In genomic region chr13:15130249-15130648, GRCm38 (mm10) we compare ENCODE assay signal across 16 mouse cellular contexts.
A peak's percentile ranks its signal among the peaks of the same experiment; 100 is the strongest.
DNase-seq lines count a peak whose midpoint lies in the region; ATAC-seq and TF ChIP-seq lines count a peak whose summit lies in the region.
"Had no signal": no experiment of that assay in that cellular context is flagged by ENCODE, and none has a peak within 500 bp of the region (broad histone marks: within the 10 kb centered on the region; RNA-seq: fewer than 3 reads in every experiment).

No protein-coding gene starts in this region.

- no peak for ATAC-seq in hindbrain, postnatal 0 days
- no peak for ATAC-seq in hindbrain, embryonic 14.5 days (ENCODE audit: low FRiP score)
- ATAC-seq in liver, embryonic 12.5 days = no peak
- ATAC-seq: activated CD4-positive, CD25-positive, alpha-beta regulatory T cell, adult 4 months; CD4-positive, CD25-positive, alpha-beta regulatory T cell, adult 4 months had no signal

- no peak overlapping the region for H3K9ac ChIP-seq in hindbrain, postnatal 0 days (replicated peaks; ENCODE audit: low read length)
- no peak overlapping the region for H3K9ac ChIP-seq in hindbrain, embryonic 14.5 days
- no peak overlapping the region for H3K9ac ChIP-seq in liver, embryonic 12.5 days
- H3K9ac ChIP-seq: heart, embryonic 15.5 days; hindbrain, embryonic 15.5 days; liver, embryonic 13.5 days had no signal

- no peak overlapping the region for H3K4me3 ChIP-seq in hindbrain, postnatal 0 days (ENCODE audit: low read length)
- no peak overlapping the region for H3K4me3 ChIP-seq in hindbrain, embryonic 14.5 days (replicated peaks; ENCODE audit: low read length)
- H3K4me3 ChIP-seq in left cerebral cortex, adult 2 months = no peak overlapping the region
- H3K4me3 ChIP-seq in liver, embryonic 12.5 days = no peak overlapping the region
- H3K4me3 ChIP-seq: heart, embryonic 15.5 days; hindbrain, embryonic 15.5 days; liver, embryonic 13.5 days had no signal

- no peak for TF ChIP-seq CTCF in hindbrain, postnatal 0 days (IDR thresholded peaks at IDR 0.05; ENCODE audit: low read depth)
- no peak for TF ChIP-seq CTCF in left cerebral cortex, adult 2 months (IDR thresholded peaks at IDR 0.05)

- no peaks in the 10 kb centered on the region for H3K27me3 ChIP-seq in hindbrain, postnatal 0 days (ENCODE audit: insufficient read depth, low read length)
- no peaks in the 10 kb centered on the region for H3K27me3 ChIP-seq in hindbrain, embryonic 14.5 days (ENCODE audit: control insufficient read depth, insufficient read depth, low read length)
- H3K27me3 ChIP-seq in liver, embryonic 12.5 days (replicated peaks) = no peaks in the 10 kb centered on the region
- H3K27me3 ChIP-seq: heart, embryonic 15.5 days; hindbrain, embryonic 15.5 days; liver, embryonic 13.5 days had no signal

- H3K36me3 ChIP-seq in hindbrain, postnatal 0 days (ENCODE audit: insufficient read depth, low read length) = no peaks in the 10 kb centered on the region
- no peaks in the 10 kb centered on the region for H3K36me3 ChIP-seq in hindbrain, embryonic 14.5 days (replicated peaks; ENCODE audit: control insufficient read depth, insufficient read depth)
- H3K36me3 ChIP-seq in liver, embryonic 12.5 days = no peaks in the 10 kb centered on the region
- H3K36me3 ChIP-seq: heart, embryonic 15.5 days; hindbrain, embryonic 15.5 days; liver, embryonic 13.5 days had no signal

- WGBS in hindbrain, postnatal 0 days = 76% methylated on average over 2 of the region's 2 CpGs
- 83% methylated on average over 2 of the region's 2 CpGs for WGBS in hindbrain, embryonic 14.5 days
- WGBS in liver, embryonic 12.5 days (ENCODE audit: insufficient replicate concordance) = 45% methylated on average over 2 of the region's 2 CpGs

- no peaks in the 10 kb centered on the region for H3K4me1 ChIP-seq in hindbrain, postnatal 0 days (ENCODE audit: insufficient read depth, low read length)
- H3K4me1 ChIP-seq in hindbrain, embryonic 14.5 days (replicated peaks; ENCODE audit: control insufficient read depth, insufficient read depth, low read length) = no peaks in the 10 kb centered on the region
- H3K4me1 ChIP-seq in liver, embryonic 12.5 days = no peaks in the 10 kb centered on the region
- H3K4me1 ChIP-seq: heart, embryonic 15.5 days; hindbrain, embryonic 15.5 days; liver, embryonic 13.5 days had no signal

- intact Hi-C loops in left cerebral cortex, adult 2 months (cut with DNase I) = no loop called here

- DNase-seq in hindbrain, postnatal 0 days (ENCODE audit: low spot score) = peak; percentile 18
- DNase-seq in hindbrain, embryonic 14.5 days (ENCODE audit: low spot score) = no peak
- peak; percentile 2 to 38 for DNase-seq in left cerebral cortex, adult 9 months (ENCODE audit: low spot score in 2 of 2)
- no peak for DNase-seq in left cerebral cortex, adult 2 months (ENCODE audit: extremely low spot score in 1 of 2, low spot score in 2 of 2)
- peak; percentile 29 to 42 for DNase-seq in right cerebral cortex, postnatal 10 days (ENCODE audit: low spot score in 2 of 2)
- no peak for DNase-seq in right cerebral cortex, postnatal 14 days
- DNase-seq in cerebellum, adult 18-20 months = no peak
- DNase-seq: cerebellum, adult 9-10 months; embryo, embryonic 11 days; liver, embryonic 13.5 days; thymus, adult 18-20 months had no signal

- no peaks in the 10 kb centered on the region for H3K9me3 ChIP-seq in hindbrain, postnatal 0 days (ENCODE audit: low read length)
- no peaks in the 10 kb centered on the region for H3K9me3 ChIP-seq in hindbrain, embryonic 14.5 days (ENCODE audit: control insufficient read depth, low read length)
- no peaks in the 10 kb centered on the region for H3K9me3 ChIP-seq in liver, embryonic 12.5 days (replicated peaks)
- H3K9me3 ChIP-seq: heart, embryonic 15.5 days; hindbrain, embryonic 15.5 days; liver, embryonic 13.5 days had no signal

- no peak overlapping the region for H3K27ac ChIP-seq in hindbrain, postnatal 0 days
- no peak overlapping the region for H3K27ac ChIP-seq in hindbrain, embryonic 14.5 days
- H3K27ac ChIP-seq in left cerebral cortex, adult 2 months = no peak overlapping the region
- H3K27ac ChIP-seq in liver, embryonic 12.5 days = no peak overlapping the region
- H3K27ac ChIP-seq: heart, embryonic 15.5 days; hindbrain, embryonic 15.5 days; liver, embryonic 13.5 days had no signal

- no peak overlapping the region for H3K4me2 ChIP-seq in hindbrain, postnatal 0 days (ENCODE audit: low read depth, low read length)
- no peak overlapping the region for H3K4me2 ChIP-seq in hindbrain, embryonic 14.5 days (replicated peaks)
- H3K4me2 ChIP-seq in liver, embryonic 12.5 days = no peak overlapping the region
- H3K4me2 ChIP-seq: heart, embryonic 15.5 days; hindbrain, embryonic 15.5 days; liver, embryonic 13.5 days had no signal

Comparison
In these comparisons a context has a peak if more than half of its experiments do, and no peak if none do; other contexts are left out.
1. DNase-seq: peak in hindbrain, postnatal 0 days (single experiment), left cerebral cortex, adult 9 months (2 of 2) and right cerebral cortex, postnatal 10 days (2 of 2); none in hindbrain, embryonic 14.5 days (single experiment), left cerebral cortex, adult 2 months (0 of 2), right cerebral cortex, postnatal 14 days (single experiment) and cerebellum, adult 18-20 months (0 of 2).